Mouse (Mus musculus) CD8-positive naive resting alpha-beta T cell, adult 57 days (primary cell): ENCODE results near the gene Prkaa2. TPM values are rescaled to one million over a fixed set of nuclear protein-coding genes. Genes with fewer than 3 reads are reported as not detected.

Experiments
- total RNA-seq: library from RNA; stranded (reverse); gene quantifications from one replicate; pipeline ENCODE4 v1.2.4, GENCODE M21; 2023

Gene Prkaa2
- total RNA-seq = not detected

GRCm38 (mm10) chr4:105109199-105109989, at the start of gene Prkaa2:
TSS of gene Prkaa2 (minus strand) at chr4:105109890.

GRCm38 (mm10) chr4:105157276-105158168, 47.8 kb upstream of the Prkaa2 start, which contains the start of gene Plpp3:
TSS of gene Plpp3 (plus strand) at chr4:105157347.

Other genes starting within 250 kb of the Prkaa2 start
- not detected for gene C8a, start 233.5 kb downstream of the Prkaa2 start, total RNA-seq
- gene Fyb2, start 196.4 kb downstream of the Prkaa2 start, total RNA-seq = not detected
- gene Plpp3, start 47.5 kb upstream of the Prkaa2 start, total RNA-seq = 1.2 TPM